Mouse (Mus musculus) C2C12 (cell line): ENCODE results near the gene 6030468B19Rik.

Source experiments
- CEBPB ChIP-seq: IDR thresholded peaks from one replicate; pipeline ENCODE4 v1.6.1; 2011; ENCODE audit warnings: low read depth, mild to moderate bottlenecking, control low read depth, moderate library complexity
- CTCF ChIP-seq: IDR thresholded peaks from one replicate; pipeline ENCODE4 v1.5.1; 2011; ENCODE audit not compliant: control insufficient read depth, insufficient read depth, insufficient read length
- FOSL1 ChIP-seq: IDR thresholded peaks from one replicate; pipeline ENCODE4 v1.8.0; 2011; ENCODE audit warnings: mild to moderate bottlenecking, low read length; ENCODE audit not compliant: poor library complexity, insufficient read depth, severe bottlenecking
- USF1 ChIP-seq: IDR thresholded peaks from one replicate; pipeline ENCODE4 v1.6.1; 2011; ENCODE audit warnings: low read depth, mild to moderate bottlenecking, control low read depth, moderate library complexity

DNA sequence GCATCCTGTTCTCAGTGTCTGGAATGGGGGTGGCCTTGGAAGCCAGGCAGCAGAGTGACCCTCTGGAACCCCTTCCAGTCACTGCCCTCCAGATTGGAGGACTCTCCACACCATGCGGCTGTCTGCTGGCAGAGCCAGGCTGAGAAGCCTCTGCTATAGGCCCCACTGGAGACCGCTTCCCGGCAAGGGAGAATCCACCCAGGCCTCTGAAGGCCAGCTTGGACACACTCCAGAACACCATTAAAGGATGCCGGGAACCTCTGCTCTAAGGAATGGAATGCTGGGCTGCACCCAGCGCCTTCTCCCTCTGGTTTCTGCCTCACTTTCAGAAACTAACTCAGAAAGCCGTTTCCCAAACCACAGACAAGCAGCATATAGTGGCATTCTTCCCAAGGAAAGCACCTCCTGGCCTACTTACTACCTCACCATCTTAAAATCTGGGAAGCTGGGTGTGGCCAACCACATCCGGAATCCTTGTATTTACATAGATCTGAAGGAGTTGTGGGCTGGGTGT, 25.3 kb downstream of the 6030468B19Rik start:
- TF ChIP-seq CEBPB (no peak), CTCF (no peak), USF1 (no peak), FOSL1 (no peak)
